Mouse (Mus musculus): ENCODE measurements around the gene Olfr111. TPM values are rescaled to one million over a fixed set of nuclear protein-coding genes. Genes with fewer than 3 reads are reported as not detected.
"Not testable (repeated sequence)": the region's sequence is repeated elsewhere in the genome, so short reads cannot be mapped to it uniquely, and the experiment has no call there.

The Olfr111 gene
- not detected in 2 replicates for polyA plus RNA-seq (2014; fragmentation: Nextera tagmentation; extraction: Ambion mirVana)

GRCm38 (mm10) chr17:37507730-37508129 lies at the start of gene Olfr111:
Olfr111 (plus strand) TSS chr17:37508030.
- no peaks in the 10 kb centered on the region for H3K9me3 ChIP-seq (replicated peaks; ENCODE audit: control insufficient read depth, low read length)
- H3K36me3 ChIP-seq (ENCODE audit: control insufficient read depth, insufficient read depth, low read length): no peaks in the 10 kb centered on the region
- DNase-seq (ENCODE audit: low spot score) (no peak), ATAC-seq (no peak)
- H3K27ac ChIP-seq (ENCODE audit: low read depth, low read length): no peak within 1 kb of the TSS
- no peaks in the 10 kb centered on the region for H3K4me1 ChIP-seq (ENCODE audit: control insufficient read depth, insufficient read depth, low read length)
- H3K9ac ChIP-seq (ENCODE audit: low read length): no peak within 1 kb of the TSS
- H3K4me2 ChIP-seq (ENCODE audit: low read length): no peak within 1 kb of the TSS
- H3K4me3 ChIP-seq (ENCODE audit: low read depth, low read length): no peak within 1 kb of the TSS
- no peaks in the 10 kb centered on the region for H3K27me3 ChIP-seq (replicated peaks; ENCODE audit: control insufficient read depth, insufficient read depth, low read length)
- WGBS: 93% methylated on average over 4 of the region's 4 CpGs

DNA sequence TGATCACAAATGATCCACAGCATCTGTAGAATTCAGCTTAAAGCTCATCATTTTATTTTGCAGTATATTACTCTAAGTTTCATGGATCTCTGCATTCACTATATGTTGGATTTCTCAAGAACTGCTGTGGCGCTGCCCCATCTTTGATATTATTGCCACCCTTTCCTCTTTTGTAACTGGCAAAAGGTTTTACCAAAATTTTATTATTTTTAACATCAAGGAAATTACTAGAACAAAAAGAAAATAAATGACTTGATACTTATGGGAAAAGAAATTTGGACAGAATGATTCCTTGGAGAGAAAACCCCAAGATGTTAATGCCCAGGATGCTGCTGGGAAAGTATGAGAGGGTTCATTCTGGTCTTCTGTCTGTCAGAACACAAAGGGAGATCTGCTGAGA lies 49.2 kb upstream of the Olfr111 start, which contains the start of gene Olfr109:
TSS of gene Olfr109 (plus strand) at position 301 of the 400 bp plus-strand sequence.
- H3K4me3 ChIP-seq (ENCODE audit: low read depth, low read length): no peak within 1 kb of the TSS
- no peaks in the 10 kb centered on the region for H3K4me1 ChIP-seq (ENCODE audit: control insufficient read depth, insufficient read depth, low read length)
- WGBS: 92% methylated on average over 1 of the region's 1 CpGs
- H3K27me3 ChIP-seq (replicated peaks; ENCODE audit: control insufficient read depth, insufficient read depth, low read length): no peaks in the 10 kb centered on the region
- H3K9me3 ChIP-seq (replicated peaks; ENCODE audit: control insufficient read depth, low read length): no peaks in the 10 kb centered on the region
- H3K27ac ChIP-seq (ENCODE audit: low read depth, low read length): no peak within 1 kb of the TSS
- ATAC-seq (no peak), DNase-seq (ENCODE audit: low spot score) (no peak)
- H3K9ac ChIP-seq (ENCODE audit: low read length): no peak within 1 kb of the TSS
- H3K36me3 ChIP-seq (ENCODE audit: control insufficient read depth, insufficient read depth, low read length): no peaks in the 10 kb centered on the region
- no peak within 1 kb of the TSS for H3K4me2 ChIP-seq (ENCODE audit: low read length)

DNA sequence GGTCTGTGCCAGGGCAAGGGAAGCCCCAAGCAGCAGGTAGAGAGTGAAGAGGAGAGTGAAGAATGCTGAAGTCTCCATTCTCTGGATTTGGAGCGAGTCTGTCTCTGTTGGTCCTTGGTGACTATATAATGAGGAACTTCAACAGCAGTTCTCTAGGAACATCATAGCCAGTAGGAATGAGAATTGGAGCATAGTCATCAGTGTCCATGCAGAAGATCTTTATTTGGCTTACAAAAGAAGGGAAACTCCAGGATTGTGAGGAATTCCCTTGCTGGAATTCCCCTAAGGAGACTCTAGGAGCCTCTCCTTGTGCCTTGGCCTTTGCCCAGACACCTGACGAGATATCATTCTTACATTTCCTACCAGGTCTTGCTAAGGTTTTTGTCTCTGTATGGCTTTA lies 24.4 kb upstream of the Olfr111 start, which contains the start of gene H2-M2:
TSS of gene H2-M2 (minus strand) at position 101 of the 400 bp plus-strand sequence.
- no peak for DNase-seq (ENCODE audit: low spot score)
- no peak within 1 kb of the TSS for H3K4me3 ChIP-seq (ENCODE audit: low read depth, low read length)
- no peak for ATAC-seq
- no peak within 1 kb of the TSS for H3K9ac ChIP-seq (ENCODE audit: low read length)
- H3K9me3 ChIP-seq (replicated peaks; ENCODE audit: control insufficient read depth, low read length): 0 out of 2 replicates have a peak, but pooled peaks cover 2% of the 10 kb centered on the region
- no peaks in the 10 kb centered on the region for H3K4me1 ChIP-seq (ENCODE audit: control insufficient read depth, insufficient read depth, low read length)
- no peaks in the 10 kb centered on the region for H3K27me3 ChIP-seq (replicated peaks; ENCODE audit: control insufficient read depth, insufficient read depth, low read length)
- 82% methylated on average over 2 of the region's 2 CpGs for WGBS
- H3K27ac ChIP-seq (ENCODE audit: low read depth, low read length): no peak within 1 kb of the TSS
- no peak within 1 kb of the TSS for H3K4me2 ChIP-seq (ENCODE audit: low read length)
- H3K36me3 ChIP-seq (ENCODE audit: control insufficient read depth, insufficient read depth, low read length): no peaks in the 10 kb centered on the region

DNA sequence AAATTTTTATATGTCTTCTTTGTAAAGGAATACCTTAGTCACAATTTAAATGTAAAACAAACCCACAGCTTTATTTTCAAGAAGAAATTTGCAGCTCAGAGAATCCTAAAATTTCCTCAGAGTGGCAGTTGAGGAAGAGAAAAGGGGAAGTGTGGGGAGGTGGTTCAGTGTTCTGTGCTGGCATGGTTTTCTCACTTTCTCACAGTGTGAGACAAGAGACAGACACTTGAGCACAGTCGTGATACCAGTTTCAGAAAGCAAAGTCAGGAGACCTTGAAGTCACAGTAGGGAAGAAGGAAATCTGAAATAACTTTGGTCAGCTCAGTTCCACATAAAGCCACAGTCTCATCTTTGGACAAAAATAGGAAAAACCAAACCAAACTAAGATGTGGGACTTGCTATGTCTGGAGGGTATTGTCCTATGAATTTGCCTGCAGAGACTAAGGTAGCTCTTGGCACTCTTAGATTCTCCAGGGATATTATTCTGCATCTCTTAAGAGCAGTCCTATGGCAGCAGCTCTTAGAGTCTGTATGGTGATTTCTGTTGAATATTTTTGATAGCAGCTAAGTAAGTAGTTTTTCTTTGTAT lies 15.8 kb upstream of the Olfr111 start, which contains the start of gene Olfr110:
TSS of gene Olfr110 (plus strand) at position 539 of the 589 bp plus-strand sequence.
- Histone ChIP-seq H3K4me3 (ENCODE audit: low read depth, low read length) (no peak within 1 kb of the TSS), H3K9ac (ENCODE audit: low read length) (no peak within 1 kb of the TSS), H3K27ac (ENCODE audit: low read depth, low read length) (no peak within 1 kb of the TSS), H3K9me3 (replicated peaks; ENCODE audit: control insufficient read depth, low read length) (no peaks in the 10 kb centered on the region), H3K4me1 (ENCODE audit: control insufficient read depth, insufficient read depth, low read length) (no peaks in the 10 kb centered on the region), H3K36me3 (ENCODE audit: control insufficient read depth, insufficient read depth, low read length) (no peaks in the 10 kb centered on the region), H3K27me3 (replicated peaks; ENCODE audit: control insufficient read depth, insufficient read depth, low read length) (no peaks in the 10 kb centered on the region), H3K4me2 (ENCODE audit: low read length) (no peak within 1 kb of the TSS)
- 69% methylated on average over 1 of the region's 1 CpGs for WGBS
- ATAC-seq (no peak), DNase-seq (ENCODE audit: low spot score) (no peak)

DNA sequence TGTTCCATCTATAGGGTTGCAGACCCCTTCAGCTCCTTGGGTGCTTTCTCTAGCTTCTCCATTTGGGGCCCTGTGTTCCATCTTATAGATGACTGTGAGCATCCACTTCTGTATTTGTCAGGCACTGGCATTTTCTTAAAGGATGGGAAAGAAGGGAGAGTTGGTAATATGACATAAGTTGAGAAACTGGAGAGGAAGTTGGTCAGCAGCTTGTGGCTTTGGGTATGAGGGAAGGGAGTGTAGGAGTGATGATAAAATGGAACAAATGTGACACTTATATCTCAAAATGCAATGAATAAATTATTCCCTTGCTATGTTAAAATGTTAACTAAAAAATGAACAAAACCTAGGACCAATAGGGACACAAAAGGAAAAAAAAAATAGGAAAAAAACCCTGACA lies 16.8 kb downstream of the Olfr111 start:
- not testable (repeated sequence) for DNase-seq (ENCODE audit: low spot score); H3K4me2 ChIP-seq (ENCODE audit: low read length); H3K36me3 ChIP-seq (ENCODE audit: control insufficient read depth, insufficient read depth, low read length); H3K27me3 ChIP-seq (replicated peaks; ENCODE audit: control insufficient read depth, insufficient read depth, low read length); H3K9me3 ChIP-seq (replicated peaks; ENCODE audit: control insufficient read depth, low read length); ATAC-seq; H3K4me3 ChIP-seq (ENCODE audit: low read depth, low read length); H3K4me1 ChIP-seq (ENCODE audit: control insufficient read depth, insufficient read depth, low read length); H3K9ac ChIP-seq (ENCODE audit: low read length); H3K27ac ChIP-seq (ENCODE audit: low read depth, low read length)

GRCm38 (mm10) chr17:37525427-37525826 lies 17.6 kb downstream of the Olfr111 start:
- not testable (repeated sequence) for H3K4me2 ChIP-seq (ENCODE audit: low read length); ATAC-seq; H3K27me3 ChIP-seq (replicated peaks; ENCODE audit: control insufficient read depth, insufficient read depth, low read length); H3K4me1 ChIP-seq (ENCODE audit: control insufficient read depth, insufficient read depth, low read length); DNase-seq (ENCODE audit: low spot score); H3K27ac ChIP-seq (ENCODE audit: low read depth, low read length); H3K4me3 ChIP-seq (ENCODE audit: low read depth, low read length); H3K36me3 ChIP-seq (ENCODE audit: control insufficient read depth, insufficient read depth, low read length); H3K9me3 ChIP-seq (replicated peaks; ENCODE audit: control insufficient read depth, low read length); H3K9ac ChIP-seq (ENCODE audit: low read length)
- 72% methylated on average over 1 of the region's 1 CpGs for WGBS

GRCm38 (mm10) chr17:37535173-37535572 lies 27.3 kb downstream of the Olfr111 start:
- ATAC-seq: no peak
- H3K4me1 ChIP-seq (ENCODE audit: control insufficient read depth, insufficient read depth, low read length): no peaks in the 10 kb centered on the region

DNA sequence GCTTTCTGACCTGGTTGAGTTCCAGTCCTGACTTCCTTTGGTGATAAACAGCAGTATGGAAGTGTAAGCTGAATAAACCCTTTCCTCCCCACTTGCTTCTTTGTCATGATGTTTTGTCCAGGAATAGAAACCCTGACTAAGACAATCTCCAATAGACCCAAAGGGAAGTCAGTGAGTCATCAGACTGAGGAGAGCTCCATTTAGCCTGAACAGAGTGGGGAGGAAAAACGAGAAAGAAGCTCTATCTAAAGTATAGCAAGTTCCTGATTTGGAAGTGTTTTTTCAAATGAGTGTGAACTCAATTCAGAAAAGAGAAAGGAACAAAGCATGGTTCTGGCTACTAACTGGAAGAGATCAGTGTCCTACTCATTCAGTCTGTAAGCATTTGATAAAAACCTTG lies 30.6 kb downstream of the Olfr111 start:
- DNase-seq (ENCODE audit: low spot score); H3K4me3 ChIP-seq (ENCODE audit: low read depth, low read length); H3K9me3 ChIP-seq (replicated peaks; ENCODE audit: control insufficient read depth, low read length); H3K36me3 ChIP-seq (ENCODE audit: control insufficient read depth, insufficient read depth, low read length); H3K9ac ChIP-seq (ENCODE audit: low read length); ATAC-seq; H3K4me1 ChIP-seq (ENCODE audit: control insufficient read depth, insufficient read depth, low read length); H3K4me2 ChIP-seq (ENCODE audit: low read length); H3K27me3 ChIP-seq (replicated peaks; ENCODE audit: control insufficient read depth, insufficient read depth, low read length); H3K27ac ChIP-seq (ENCODE audit: low read depth, low read length): not testable (repeated sequence)
- 56% methylated on average over 1 of the region's 1 CpGs for WGBS

More at GRCm38 (mm10) chr17:37535173-37535572, 27.3 kb downstream of the Olfr111 start:
- no peak overlapping the region for H3K9ac ChIP-seq (ENCODE audit: low read length)
- DNase-seq (ENCODE audit: low spot score): no peak
- H3K4me2 ChIP-seq (ENCODE audit: low read length): no peak overlapping the region
- H3K36me3 ChIP-seq (ENCODE audit: control insufficient read depth, insufficient read depth, low read length): no peaks in the 10 kb centered on the region
- H3K27ac ChIP-seq (ENCODE audit: low read depth, low read length): no peak overlapping the region
- no peaks in the 10 kb centered on the region for H3K27me3 ChIP-seq (replicated peaks; ENCODE audit: control insufficient read depth, insufficient read depth, low read length)
- H3K4me3 ChIP-seq (ENCODE audit: low read depth, low read length): no peak overlapping the region
- H3K9me3 ChIP-seq (replicated peaks; ENCODE audit: control insufficient read depth, low read length): no peaks in the 10 kb centered on the region

- no peak overlapping the region for H3K27ac ChIP-seq (ENCODE audit: low read depth, low read length)
- 79% methylated on average over 4 of the region's 4 CpGs for WGBS
- ATAC-seq: no peak
Observed at GRCm38 (mm10) chr17:37541454-37542119, 33.8 kb downstream of the Olfr111 start.

More at GRCm38 (mm10) chr17:37541454-37542119, 33.8 kb downstream of the Olfr111 start:
- no peaks in the 10 kb centered on the region for H3K27me3 ChIP-seq (replicated peaks; ENCODE audit: control insufficient read depth, insufficient read depth, low read length)
- no peak for DNase-seq (ENCODE audit: low spot score)
- no peaks in the 10 kb centered on the region for H3K4me1 ChIP-seq (ENCODE audit: control insufficient read depth, insufficient read depth, low read length)
- H3K4me2 ChIP-seq (ENCODE audit: low read length): no peak overlapping the region
- H3K4me3 ChIP-seq (ENCODE audit: low read depth, low read length): no peak overlapping the region
- no peaks in the 10 kb centered on the region for H3K36me3 ChIP-seq (ENCODE audit: control insufficient read depth, insufficient read depth, low read length)
- H3K9ac ChIP-seq (ENCODE audit: low read length): no peak overlapping the region
- no peaks in the 10 kb centered on the region for H3K9me3 ChIP-seq (replicated peaks; ENCODE audit: control insufficient read depth, low read length)
